Mouse (Mus musculus) forebrain, embryonic 12.5 days (tissue): Measurements from ENCODE around the gene Cabp7. TPM values are rescaled to one million over a fixed set of nuclear protein-coding genes. Genes with fewer than 3 reads are reported as not detected.

Experiments used
- ATAC-seq: fragments of 200-750 bp; cut with Nextera tagmentation; 2 replicates; pipeline ENCODE4 v1.8.0; 2017; ENCODE audit warnings: moderate TSS enrichment; ENCODE audit not compliant: low FRiP score
- H3K27ac ChIP-seq: fragments of 300-500 bp; sonication (generic); 2 replicates; pipeline ENCODE4 v1.5.1; 2016; ENCODE audit warnings: mild to moderate bottlenecking
- H3K27me3 ChIP-seq: fragments of 300-500 bp; sonication (generic); 2 replicates; pipeline ENCODE4 v1.6.1; 2016; ENCODE audit warnings: mild to moderate bottlenecking
- H3K36me3 ChIP-seq: fragments of 300-500 bp; sonication (generic); replicated peaks from 2 replicates; pipeline ENCODE4 v1.6.1; 2016; ENCODE audit warnings: mild to moderate bottlenecking
- H3K4me1 ChIP-seq: fragments of 300-500 bp; sonication (generic); 2 replicates; pipeline ENCODE4 v1.6.1; 2016
- H3K4me2 ChIP-seq: fragments of 300-500 bp; sonication (generic); 2 replicates; pipeline ENCODE4 v1.6.1; 2016; ENCODE audit warnings: mild to moderate bottlenecking, moderate library complexity
- H3K4me3 ChIP-seq: fragments of 300-500 bp; sonication (generic); replicated peaks from 2 replicates; pipeline ENCODE4 v1.5.1; 2016; ENCODE audit warnings: mild to moderate bottlenecking
- H3K9ac ChIP-seq: fragments of 300-500 bp; sonication (generic); 2 replicates; pipeline ENCODE4 v1.6.1; 2016; ENCODE audit warnings: mild to moderate bottlenecking
- H3K9me3 ChIP-seq: fragments of 300-500 bp; sonication (generic); 2 replicates; pipeline ENCODE4 v1.6.1; 2016
- WGBS: fragments of 180-500 bp; shearing (Covaris S2); methylation state at CpG from one replicate; pipeline ENCODE4 v1.1.7; 2016; 5-methylcytosine and 5-hydroxymethylcytosine counted together
- polyA plus RNA-seq: library from polyadenylated mRNA; unstranded; fragments of >200 nt; fragmentation: Nextera tagmentation; extraction: Ambion mirVana; gene quantifications from 2 replicates; pipeline ENCODE4 v1.2.1, GENCODE M21; 2016

The Cabp7 gene
- polyA plus RNA-seq: 0.62 and 0.64 TPM in 2 replicates

- ATAC-seq: peak; percentile 22; the same call in 1 of the 2 replicates
These were observed at the start of gene Cabp7 for GRCm38 (mm10) chr11:4746733-4747132. Gene Cabp7, minus strand, starts transcription at chr11:4746778.

GRCm38 (mm10) chr11:4793006-4793405 lies 46.4 kb upstream of the Cabp7 start:
- no peaks in the 10 kb centered on the region for H3K27me3 ChIP-seq
- no peak for ATAC-seq
- no peak overlapping the region; the same call in 1 of the 2 replicates for H3K4me2 ChIP-seq
- no peaks in the 10 kb centered on the region for H3K9me3 ChIP-seq
- WGBS: 11% methylated on average over 3 of the region's 3 CpGs
- no peak overlapping the region for H3K4me3 ChIP-seq
- no peak overlapping the region for H3K9ac ChIP-seq
- H3K4me1 ChIP-seq: peaks cover 23% of the 10 kb centered on the region
- H3K36me3 ChIP-seq: peaks cover 38% of the 10 kb centered on the region
- no peak overlapping the region for H3K27ac ChIP-seq

More at GRCm38 (mm10) chr11:4746733-4747132, at the start of gene Cabp7:
- peaks cover 28% of the 10 kb centered on the region for H3K4me1 ChIP-seq
- WGBS: under 1% methylated on average over 50 of the region's 73 CpGs
- peaks cover 97% of the 10 kb centered on the region for H3K27me3 ChIP-seq
- H3K27ac ChIP-seq: no peak within 1 kb of the TSS
- no peaks in the 10 kb centered on the region for H3K36me3 ChIP-seq
- H3K9me3 ChIP-seq: no peaks in the 10 kb centered on the region
- H3K4me3 ChIP-seq: peak within 1 kb of the TSS; percentile 61
- peak within 1 kb of the TSS; percentile 38 for H3K9ac ChIP-seq
- peak within 1 kb of the TSS; percentile 100 for H3K4me2 ChIP-seq

GRCm38 (mm10) chr11:4791549-4791948 lies 45.0 kb upstream of the Cabp7 start:
- Histone ChIP-seq H3K4me1 (peaks cover 23% of the 10 kb centered on the region), H3K4me3 (no peak overlapping the region), H3K4me2 (no peak overlapping the region), H3K9ac (no peak overlapping the region), H3K27ac (no peak overlapping the region), H3K27me3 (no peaks in the 10 kb centered on the region), H3K36me3 (peaks cover 43% of the 10 kb centered on the region), H3K9me3 (no peaks in the 10 kb centered on the region)
- 23% methylated on average over 6 of the region's 6 CpGs for WGBS
- ATAC-seq: 0 out of 2 replicates have a peak, but pooled peaks have one; percentile 39

GRCm38 (mm10) chr11:4789691-4790090 lies 43.1 kb upstream of the Cabp7 start:
- Histone ChIP-seq H3K9ac (no peak overlapping the region), H3K36me3 (peaks cover 58% of the 10 kb centered on the region), H3K4me3 (no peak overlapping the region), H3K4me2 (no peak overlapping the region), H3K27ac (no peak overlapping the region), H3K27me3 (no peaks in the 10 kb centered on the region), H3K9me3 (no peaks in the 10 kb centered on the region), H3K4me1 (peaks cover 23% of the 10 kb centered on the region)
- ATAC-seq: no peak
- 96% methylated on average over 5 of the region's 5 CpGs for WGBS

- Histone ChIP-seq H3K4me2 (no peak overlapping the region), H3K27ac (no peak overlapping the region), H3K9me3 (no peaks in the 10 kb centered on the region), H3K4me3 (no peak overlapping the region), H3K9ac (no peak overlapping the region), H3K4me1 (no peaks in the 10 kb centered on the region), H3K27me3 (no peaks in the 10 kb centered on the region), H3K36me3 (peaks cover 82% of the 10 kb centered on the region)
- no peak for ATAC-seq
- WGBS: 86% methylated on average over 5 of the region's 5 CpGs
These were observed 38.1 kb upstream of the Cabp7 start for GRCm38 (mm10) chr11:4784629-4785142.

- no peak for ATAC-seq
These were observed 36.5 kb upstream of the Cabp7 start for GRCm38 (mm10) chr11:4783116-4783515.

GRCm38 (mm10) chr11:4780927-4781326 lies 34.3 kb upstream of the Cabp7 start:
- Histone ChIP-seq H3K27ac (no peak overlapping the region), H3K9ac (no peak overlapping the region), H3K36me3 (peaks cover 84% of the 10 kb centered on the region), H3K4me2 (no peak overlapping the region), H3K4me1 (no peaks in the 10 kb centered on the region), H3K4me3 (no peak overlapping the region), H3K9me3 (no peaks in the 10 kb centered on the region), H3K27me3 (no peaks in the 10 kb centered on the region)
- ATAC-seq: no peak
- 86% methylated on average over 3 of the region's 3 CpGs for WGBS

More at GRCm38 (mm10) chr11:4783116-4783515, 36.5 kb upstream of the Cabp7 start:
- Histone ChIP-seq H3K9me3 (no peaks in the 10 kb centered on the region), H3K27ac (no peak overlapping the region), H3K9ac (no peak overlapping the region), H3K4me1 (no peaks in the 10 kb centered on the region), H3K27me3 (no peaks in the 10 kb centered on the region), H3K4me2 (no peak overlapping the region), H3K36me3 (peaks cover 83% of the 10 kb centered on the region), H3K4me3 (no peak overlapping the region)
- 95% methylated on average over 3 of the region's 3 CpGs for WGBS

- Histone ChIP-seq H3K9ac (no peak overlapping the region), H3K36me3 (peaks cover 47% of the 10 kb centered on the region), H3K4me2 (no peak overlapping the region), H3K4me1 (peaks cover 14% of the 10 kb centered on the region; the same call in 1 of the 2 replicates), H3K27me3 (no peaks in the 10 kb centered on the region), H3K4me3 (no peak overlapping the region), H3K27ac (no peak overlapping the region), H3K9me3 (no peaks in the 10 kb centered on the region)
- ATAC-seq: peak; percentile 27; the same call in 1 of the 2 replicates
- WGBS: 33% methylated on average over 3 of the region's 3 CpGs
These were observed 26.3 kb upstream of the Cabp7 start for GRCm38 (mm10) chr11:4772925-4773324.

GRCm38 (mm10) chr11:4771756-4772155 lies 25.2 kb upstream of the Cabp7 start:
- Histone ChIP-seq H3K9ac (no peak overlapping the region), H3K4me3 (no peak overlapping the region), H3K36me3 (peaks cover 48% of the 10 kb centered on the region), H3K9me3 (no peaks in the 10 kb centered on the region), H3K27me3 (no peaks in the 10 kb centered on the region), H3K4me2 (no peak overlapping the region), H3K4me1 (peaks cover 14% of the 10 kb centered on the region; the same call in 1 of the 2 replicates), H3K27ac (no peak overlapping the region)
- no peak for ATAC-seq
- WGBS: 49% methylated on average over 7 of the region's 7 CpGs

GRCm38 (mm10) chr11:4769881-4770280 lies 23.3 kb upstream of the Cabp7 start:
- 95% methylated on average over 6 of the region's 6 CpGs for WGBS
- H3K27ac ChIP-seq: no peak overlapping the region
- H3K4me3 ChIP-seq: no peak overlapping the region
- ATAC-seq: no peak
- no peaks in the 10 kb centered on the region for H3K27me3 ChIP-seq
- H3K36me3 ChIP-seq: peaks cover 42% of the 10 kb centered on the region
- H3K9ac ChIP-seq: no peak overlapping the region
- no peaks in the 10 kb centered on the region for H3K9me3 ChIP-seq
- H3K4me2 ChIP-seq: no peak overlapping the region
- H3K4me1 ChIP-seq: peaks cover 14% of the 10 kb centered on the region; the same call in 1 of the 2 replicates

- Histone ChIP-seq H3K27ac (no peak overlapping the region), H3K4me1 (peaks cover 14% of the 10 kb centered on the region; the same call in 1 of the 2 replicates), H3K4me2 (no peak overlapping the region), H3K27me3 (no peaks in the 10 kb centered on the region), H3K9me3 (no peaks in the 10 kb centered on the region), H3K4me3 (no peak overlapping the region), H3K9ac (no peak overlapping the region), H3K36me3 (peaks cover 42% of the 10 kb centered on the region)
- 73% methylated on average over 7 of the region's 7 CpGs for WGBS
- no peak for ATAC-seq
These were observed 22.7 kb upstream of the Cabp7 start for GRCm38 (mm10) chr11:4769293-4769692.

- Histone ChIP-seq H3K36me3 (peaks cover 42% of the 10 kb centered on the region), H3K9ac (no peak overlapping the region), H3K4me2 (no peak overlapping the region), H3K27ac (no peak overlapping the region), H3K4me1 (peaks cover 17% of the 10 kb centered on the region; the same call in 1 of the 2 replicates), H3K9me3 (no peaks in the 10 kb centered on the region), H3K4me3 (no peak overlapping the region), H3K27me3 (no peaks in the 10 kb centered on the region)
- 83% methylated on average over 4 of the region's 4 CpGs for WGBS
- no peak for ATAC-seq
These were observed 21.8 kb upstream of the Cabp7 start for GRCm38 (mm10) chr11:4768399-4768798.

- no peak overlapping the region for H3K4me3 ChIP-seq
- ATAC-seq: no peak
- 0 out of 2 replicates have a peak, but pooled peaks cover 8% of the 10 kb centered on the region for H3K27me3 ChIP-seq
- H3K9me3 ChIP-seq: no peaks in the 10 kb centered on the region
- WGBS: 73% methylated on average over 5 of the region's 5 CpGs
- H3K36me3 ChIP-seq: peaks cover 26% of the 10 kb centered on the region
- peaks cover 33% of the 10 kb centered on the region for H3K4me1 ChIP-seq
- no peak overlapping the region for H3K27ac ChIP-seq
- no peak overlapping the region for H3K4me2 ChIP-seq
- no peak overlapping the region for H3K9ac ChIP-seq
These were observed 17.9 kb upstream of the Cabp7 start for GRCm38 (mm10) chr11:4764476-4764875.
